Mouse (Mus musculus) heart, postnatal 0 days (tissue): Measurements from ENCODE around the gene Cdc73. TPM values are rescaled to one million over a fixed set of nuclear protein-coding genes. Genes with fewer than 3 reads are reported as not detected.

Experiments
- ATAC-seq: fragments of 200-750 bp; cut with Nextera tagmentation; 2 replicates; pipeline ENCODE4 v1.8.0; 2017; ENCODE audit warnings: low read depth, moderate number of reproducible peaks, moderate library complexity; ENCODE audit not compliant: insufficient read depth
- DNase-seq: peaks from one replicate; pipeline ENCODE4 v3.0.0-alpha.2; 2016; ENCODE audit warnings: low spot score
- H3K27ac ChIP-seq: fragments of 300-500 bp; sonication (generic); 2 replicates; pipeline ENCODE4 v1.5.1; 2014; ENCODE audit warnings: low read depth, mild to moderate bottlenecking
- H3K27me3 ChIP-seq: fragments of 300-500 bp; sonication (generic); 2 replicates; pipeline ENCODE4 v1.6.1; 2014; ENCODE audit warnings: low read length, mixed read lengths; ENCODE audit not compliant: control insufficient read depth, insufficient read depth
- H3K36me3 ChIP-seq: fragments of 300-500 bp; sonication (generic); replicated peaks from 2 replicates; pipeline ENCODE4 v1.6.1; 2014; ENCODE audit warnings: low read length, mixed read lengths; ENCODE audit not compliant: control insufficient read depth, insufficient read depth
- H3K4me1 ChIP-seq: fragments of 300-500 bp; sonication (generic); 2 replicates; pipeline ENCODE4 v1.6.1; 2014; ENCODE audit warnings: antibody characterized with exemption; ENCODE audit not compliant: control insufficient read depth, insufficient read depth
- H3K4me2 ChIP-seq: fragments of 300-500 bp; sonication (generic); 2 replicates; pipeline ENCODE4 v1.6.1; 2014; ENCODE audit warnings: low read depth, mild to moderate bottlenecking, low read length, moderate library complexity
- H3K4me3 ChIP-seq: fragments of 300-500 bp; sonication (generic); 2 replicates; pipeline ENCODE4 v1.5.1; 2014; ENCODE audit warnings: low read depth, low read length
- H3K9ac ChIP-seq: fragments of 300-500 bp; sonication (generic); replicated peaks from 2 replicates; pipeline ENCODE4 v1.6.1; 2014; ENCODE audit warnings: low read depth, low read length, mixed read lengths
- H3K9me3 ChIP-seq: fragments of 300-500 bp; sonication (generic); replicated peaks from 2 replicates; pipeline ENCODE4 v1.6.1; 2016; ENCODE audit warnings: low read length; ENCODE audit not compliant: control insufficient read depth
- CTCF ChIP-seq: IDR thresholded peaks from 2 replicates; pipeline ENCODE4 v1.5.1; 2016; ENCODE audit warnings: antibody characterized with exemption, control low read depth, low read depth
- EP300 ChIP-seq: IDR thresholded peaks from 2 replicates; pipeline ENCODE4 v1.6.1; 2016; ENCODE audit warnings: antibody characterized with exemption, low read depth
- WGBS: fragments of 180-500 bp; shearing (Covaris S2); extraction: QIAGEN DNeasy Blood & Tissue Kit; methylation state at CpG from one replicate; pipeline ENCODE4 v1.1.7; 2014; 5-methylcytosine and 5-hydroxymethylcytosine counted together
- polyA plus RNA-seq: library from polyadenylated mRNA; unstranded; fragments of >200 nt; fragmentation: Nextera tagmentation; extraction: Ambion mirVana; gene quantifications from 2 replicates; pipeline ENCODE4 v1.2.1, GENCODE M21; 2015
- total RNA-seq: library from RNA; depleted of rRNA; stranded (reverse); fragments of >200 nt; gene quantifications from 2 replicates; pipeline ENCODE4 v1.2.3, GENCODE M21; 2014; ENCODE audit warnings: low replicate concordance

Cdc73 gene
- total and polyA plus RNA-seq, 2 experiments from 2014 or later = 4.3 to 10.7 TPM

GRCm38 (mm10) chr1:143631337-143631736, 71.4 kb downstream of the Cdc73 start:
- Histone ChIP-seq H3K27ac (no peak overlapping the region), H3K36me3 (peaks cover 10% of the 10 kb centered on the region), H3K27me3 (no peaks in the 10 kb centered on the region), H3K9me3 (no peaks in the 10 kb centered on the region), H3K4me1 (no peaks in the 10 kb centered on the region), H3K4me2 (no peak overlapping the region), H3K4me3 (no peak overlapping the region), H3K9ac (no peak overlapping the region)
- DNase-seq (no peak), ATAC-seq (no peak)
- 81% methylated on average over 7 of the region's 7 CpGs for WGBS
- TF ChIP-seq CTCF (no peak), EP300 (no peak)

GRCm38 (mm10) chr1:143622634-143623033, 80.1 kb downstream of the Cdc73 start:
- Histone ChIP-seq H3K27ac (no peak overlapping the region), H3K9ac (no peak overlapping the region), H3K4me3 (no peak overlapping the region), H3K27me3 (no peaks in the 10 kb centered on the region), H3K4me1 (no peaks in the 10 kb centered on the region), H3K36me3 (peaks cover 24% of the 10 kb centered on the region), H3K9me3 (no peaks in the 10 kb centered on the region), H3K4me2 (no peak overlapping the region)
- DNase-seq = no peak
- ATAC-seq = no peak
- 84% methylated on average over 1 of the region's 1 CpGs for WGBS
- no peak for TF ChIP-seq EP300
- TF ChIP-seq CTCF = no peak

- no peak overlapping the region for H3K9ac ChIP-seq
- H3K4me1 ChIP-seq = no peaks in the 10 kb centered on the region
- no peaks in the 10 kb centered on the region for H3K27me3 ChIP-seq
- H3K4me2 ChIP-seq = no peak overlapping the region
- H3K27ac ChIP-seq = no peak overlapping the region
- TF ChIP-seq CTCF (no peak), EP300 (no peak)
- peaks cover 23% of the 10 kb centered on the region for H3K36me3 ChIP-seq
- H3K4me3 ChIP-seq = no peak overlapping the region
- DNase-seq = no peak
- ATAC-seq = no peak
- H3K9me3 ChIP-seq = no peaks in the 10 kb centered on the region
Measured at GRCm38 (mm10) chr1:143621930-143622329, 80.8 kb downstream of the Cdc73 start.

- Histone ChIP-seq H3K27me3 (no peaks in the 10 kb centered on the region), H3K27ac (no peak overlapping the region), H3K9ac (no peak overlapping the region), H3K4me2 (no peak overlapping the region), H3K36me3 (peaks cover 17% of the 10 kb centered on the region), H3K4me1 (no peaks in the 10 kb centered on the region), H3K9me3 (no peaks in the 10 kb centered on the region), H3K4me3 (no peak overlapping the region)
- DNase-seq (no peak), ATAC-seq (no peak)
- no peak for TF ChIP-seq EP300
- TF ChIP-seq CTCF = no peak
- WGBS = 74% methylated on average over 2 of the region's 2 CpGs
Measured at GRCm38 (mm10) chr1:143619760-143620159, 82.9 kb downstream of the Cdc73 start.

DNA sequence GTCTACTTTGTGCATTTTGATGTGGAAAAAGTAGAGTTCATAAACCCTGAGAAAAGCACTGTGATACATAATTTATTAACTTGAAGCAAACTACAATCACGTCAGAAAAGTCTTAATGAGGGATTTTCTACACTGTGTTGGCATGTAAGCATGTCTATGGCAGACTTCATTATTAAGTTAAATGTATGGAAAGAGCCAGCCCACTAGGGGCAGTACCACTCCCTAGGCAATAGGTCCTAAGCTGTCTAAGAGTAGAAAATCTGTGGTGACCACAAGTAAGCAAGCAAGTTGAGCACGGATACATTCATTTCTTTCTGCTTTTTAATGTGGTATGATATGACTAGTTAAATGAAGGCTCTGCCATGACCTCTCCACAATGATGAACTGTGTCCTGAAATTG, 89.8 kb downstream of the Cdc73 start:
- no peak overlapping the region for H3K4me2 ChIP-seq
- no peaks in the 10 kb centered on the region for H3K4me1 ChIP-seq
- no peak for DNase-seq
- WGBS = 93% methylated on average over 2 of the region's 2 CpGs
- H3K9me3 ChIP-seq = 0 out of 2 replicates have a peak, but pooled peaks cover 5% of the 10 kb centered on the region
- ATAC-seq = no peak
- no peak overlapping the region for H3K9ac ChIP-seq
- TF ChIP-seq CTCF (no peak), EP300 (no peak)
- peaks cover 19% of the 10 kb centered on the region for H3K36me3 ChIP-seq
- no peak overlapping the region for H3K27ac ChIP-seq
- no peak overlapping the region for H3K4me3 ChIP-seq
- no peaks in the 10 kb centered on the region for H3K27me3 ChIP-seq

DNA sequence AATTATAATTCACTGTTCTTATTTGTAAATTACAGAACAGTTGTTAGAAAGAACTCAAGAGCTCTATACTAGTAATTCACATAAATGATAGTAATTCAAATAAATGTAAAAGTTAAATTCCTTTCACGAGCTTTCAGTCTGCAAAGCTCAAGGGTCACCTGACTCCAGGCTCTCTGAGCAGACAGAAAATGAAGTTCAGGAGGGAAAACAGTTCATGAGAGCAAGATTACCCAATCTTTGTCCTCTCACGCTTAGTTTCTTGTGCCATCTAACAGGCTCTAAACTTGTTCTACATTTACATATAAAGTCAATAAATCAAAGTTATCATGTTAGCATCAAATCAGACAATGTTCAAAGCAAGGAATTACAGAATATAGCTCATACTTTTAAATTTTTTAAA, 93.8 kb downstream of the Cdc73 start:
- TF ChIP-seq CTCF (no peak), EP300 (no peak)
- ATAC-seq = no peak

More for the DNA sequence above, 93.8 kb downstream of the Cdc73 start:
- Histone ChIP-seq H3K9ac (no peak overlapping the region), H3K4me1 (no peaks in the 10 kb centered on the region), H3K4me2 (no peak overlapping the region), H3K36me3 (peaks cover 6% of the 10 kb centered on the region; the same call in 1 of the 2 replicates), H3K27ac (no peak overlapping the region), H3K4me3 (no peak overlapping the region), H3K27me3 (no peaks in the 10 kb centered on the region), H3K9me3 (0 out of 2 replicates have a peak, but pooled peaks cover 5% of the 10 kb centered on the region)
- 83% methylated on average over 2 of the region's 2 CpGs for WGBS
- no peak for DNase-seq
